Mouse (Mus musculus): ENCODE measurements around the gene AU015836. TPM values are rescaled to one million over a fixed set of nuclear protein-coding genes. Genes with fewer than 3 reads are reported as not detected.
"Not testable (repeated sequence)": the region's sequence is repeated elsewhere in the genome, so short reads cannot be mapped to it uniquely, and the experiment has no call there.

Gene AU015836
- not detected for total RNA-seq (2021)
- long read RNA-seq, experiment 1: 0 reads
- long read RNA-seq, experiment 2: 0 reads

- no peak for DNase-seq (ENCODE audit: low spot score)
Observed at GRCm38 (mm10) chrX:93968444-93968843, at the start of gene AU015836. Gene AU015836, plus strand, starts transcription at chrX:93968659.

- DNase-seq (ENCODE audit: low spot score): no peak
Observed at GRCm38 (mm10) chrX:93919017-93919416, 49.4 kb upstream of the AU015836 start.

- DNase-seq (ENCODE audit: low spot score): no peak
Observed at GRCm38 (mm10) chrX:93928379-93928778, 40.1 kb upstream of the AU015836 start.

- no peak for DNase-seq (ENCODE audit: low spot score)
Observed at GRCm38 (mm10) chrX:93928794-93929193, 39.7 kb upstream of the AU015836 start.

GRCm38 (mm10) chrX:93931694-93932093 lies 36.8 kb upstream of the AU015836 start:
- DNase-seq (ENCODE audit: low spot score): no peak

GRCm38 (mm10) chrX:93956727-93957126 lies 11.7 kb upstream of the AU015836 start:
- DNase-seq (ENCODE audit: low spot score): peak; percentile 2

GRCm38 (mm10) chrX:93958502-93958901 lies 10.0 kb upstream of the AU015836 start:
- DNase-seq (ENCODE audit: low spot score): no peak

GRCm38 (mm10) chrX:93980341-93980740 lies 11.9 kb downstream of the AU015836 start:
- DNase-seq (ENCODE audit: low spot score): no peak

- DNase-seq (ENCODE audit: low spot score): no peak
Observed at GRCm38 (mm10) chrX:93982193-93982592, 13.7 kb downstream of the AU015836 start.

- DNase-seq (ENCODE audit: low spot score): not testable (repeated sequence)
Observed at GRCm38 (mm10) chrX:93985096-93985495, 16.6 kb downstream of the AU015836 start.

GRCm38 (mm10) chrX:94006991-94007390 lies 38.5 kb downstream of the AU015836 start:
- no peak for DNase-seq (ENCODE audit: low spot score)

GRCm38 (mm10) chrX:94009442-94009841 lies 41.0 kb downstream of the AU015836 start:
- no peak for DNase-seq (ENCODE audit: low spot score)

GRCm38 (mm10) chrX:94011656-94012173 lies 43.3 kb downstream of the AU015836 start:
- DNase-seq (ENCODE audit: low spot score): peak; percentile 1

- DNase-seq (ENCODE audit: low spot score): peak; percentile 5
Observed at GRCm38 (mm10) chrX:94012479-94013167, 44.2 kb downstream of the AU015836 start.

GRCm38 (mm10) chrX:94016891-94017290 lies 48.4 kb downstream of the AU015836 start:
- DNase-seq (ENCODE audit: low spot score): no peak

GRCm38 (mm10) chrX:94022264-94022874 lies 53.9 kb downstream of the AU015836 start:
- DNase-seq (ENCODE audit: low spot score): no peak

Other genes starting within 250 kb of the AU015836 start
- 1 to 10 TPM in 1 of 2 experiments, under 1 TPM in 1; 0.75 to 1.4 TPM for gene Pdk3, start 136.5 kb upstream of the AU015836 start, total RNA-seq (2021)
- gene Zfx, start 155.0 kb downstream of the AU015836 start, total RNA-seq (2021): 10 to 100 TPM; 15.2 to 17.0 TPM
- gene Eif2s3x, start 244.2 kb downstream of the AU015836 start, total RNA-seq (2021): 100 to 1,000 TPM in 1 of 2 experiments, 10 to 100 TPM in 1; 77.2 to 102 TPM

Measured in gastrocnemius, adult 18-20 months (tissue).